Mouse (Mus musculus) CD4-positive helper T cell, adult 2 months (primary cell): ENCODE measurements around the gene Ddx42.
A peak's percentile ranks its signal among the peaks of the same experiment; 100 is the strongest.

Source experiments
- DNase-seq: peaks from one replicate; pipeline ENCODE4 v3.0.0-alpha.2; 2012; ENCODE audit warnings: low read depth, missing footprints, low spot score

Ddx42 gene

DNA sequence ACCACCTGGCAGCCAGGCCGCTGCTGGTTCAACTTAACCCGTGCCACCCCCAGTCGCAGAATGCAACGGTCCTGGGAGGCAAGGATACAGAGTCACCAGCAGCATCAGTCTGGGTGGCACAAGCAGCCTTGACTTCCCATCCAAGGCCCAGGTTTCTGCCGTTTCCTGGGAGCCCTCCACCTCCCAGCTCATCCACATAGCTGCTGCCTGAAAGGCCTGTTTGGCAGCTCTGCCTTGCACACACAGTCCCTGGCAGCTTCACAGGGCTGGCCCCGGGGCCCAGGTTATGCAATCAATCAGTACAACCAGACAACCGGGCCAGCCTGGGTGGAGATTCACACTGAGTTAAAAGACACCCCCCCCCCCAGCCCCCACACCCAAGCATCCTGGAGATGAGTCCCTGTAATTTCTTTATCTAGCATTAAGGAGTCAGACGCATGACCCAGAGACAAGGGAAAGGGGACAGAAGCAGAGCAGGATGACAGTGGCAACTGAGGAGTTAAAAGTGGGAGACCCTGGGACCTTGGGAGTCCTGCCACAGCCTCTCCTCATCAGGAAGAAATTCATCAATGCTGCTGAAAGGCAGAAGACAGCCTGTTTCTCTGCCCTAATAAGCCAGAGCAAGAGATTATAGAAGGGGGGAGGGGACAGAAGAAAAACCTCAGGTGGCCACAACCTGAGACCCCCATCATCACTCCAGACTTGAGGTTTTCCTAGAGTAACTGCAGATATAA lies 51.8 kb downstream of the Ddx42 start:
- no peak for DNase-seq

GRCm38 (mm10) chr11:106269060-106269431 lies 52.3 kb downstream of the Ddx42 start:
- peak; percentile 56 for DNase-seq

DNA sequence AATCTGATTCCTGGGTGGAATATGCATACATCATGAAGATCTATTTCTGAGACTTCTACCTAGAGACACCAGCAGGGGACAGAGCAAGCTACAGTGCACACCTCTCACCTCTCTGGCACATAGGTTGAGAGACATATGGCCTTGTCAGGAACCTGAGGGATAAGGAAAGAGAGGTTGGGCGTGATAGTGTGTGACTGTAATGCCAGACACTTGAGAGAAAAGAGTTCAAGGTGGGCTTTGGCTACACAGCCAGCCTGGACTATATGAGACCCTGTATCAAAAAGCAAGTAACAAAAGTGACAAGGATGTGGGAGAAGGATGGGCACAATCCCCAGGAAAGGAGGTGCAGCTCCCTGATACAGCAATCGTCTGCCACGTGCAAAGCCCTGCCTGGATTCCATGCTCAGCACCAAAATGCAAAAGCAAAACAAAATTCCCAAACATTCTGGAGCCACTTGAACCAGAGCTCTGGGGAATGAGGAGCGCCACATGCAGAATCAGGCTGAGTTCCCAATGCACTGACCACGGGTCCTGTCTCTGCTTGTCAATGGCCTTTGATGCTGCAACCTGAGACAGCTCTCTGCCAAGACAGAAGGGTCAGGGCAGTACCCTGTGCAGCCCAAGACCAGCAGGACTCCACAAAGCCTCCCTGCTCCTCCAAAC lies 54.5 kb downstream of the Ddx42 start:
- no peak for DNase-seq

DNA sequence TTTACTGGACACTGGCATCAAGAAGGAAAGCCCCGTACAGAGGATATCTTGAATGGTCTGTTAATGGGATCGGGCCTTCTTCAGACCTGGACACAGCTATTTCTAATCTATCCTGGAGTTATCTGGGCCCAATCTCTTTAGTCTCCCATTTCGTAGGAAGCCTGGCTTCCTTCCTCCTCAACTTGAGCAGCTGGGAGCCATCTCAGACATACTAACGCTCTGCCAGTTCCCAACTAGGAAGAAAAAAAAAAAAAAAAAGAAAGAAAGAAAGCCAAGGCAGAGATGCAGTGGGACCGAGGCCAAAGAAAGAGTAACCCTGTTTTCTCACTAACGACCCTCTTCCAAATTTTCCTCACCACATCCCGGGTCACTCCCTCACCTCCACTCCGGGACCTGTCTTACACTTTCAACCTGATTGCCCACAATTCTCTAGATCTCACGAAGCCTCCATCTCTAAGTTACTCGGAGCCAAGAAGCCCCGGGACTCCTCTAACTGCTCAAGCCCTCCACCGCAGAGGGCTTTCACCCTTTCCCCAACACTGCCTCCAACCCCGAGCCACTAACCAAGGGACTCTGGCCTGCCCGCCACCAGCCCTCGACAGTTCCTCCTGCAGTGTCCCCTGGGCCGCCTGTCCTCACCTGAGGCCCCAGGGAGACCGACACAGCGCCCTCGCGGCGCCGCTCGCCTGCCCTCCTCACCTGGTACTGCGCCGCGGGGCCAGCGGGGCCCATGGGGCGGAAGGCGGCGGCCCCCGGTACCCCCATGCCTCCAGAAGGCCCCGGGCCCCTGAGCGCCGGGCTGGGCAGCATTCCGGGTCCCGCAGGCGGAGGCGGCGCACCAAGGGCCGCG lies 55.3 kb downstream of the Ddx42 start:
- no peak for DNase-seq

DNA sequence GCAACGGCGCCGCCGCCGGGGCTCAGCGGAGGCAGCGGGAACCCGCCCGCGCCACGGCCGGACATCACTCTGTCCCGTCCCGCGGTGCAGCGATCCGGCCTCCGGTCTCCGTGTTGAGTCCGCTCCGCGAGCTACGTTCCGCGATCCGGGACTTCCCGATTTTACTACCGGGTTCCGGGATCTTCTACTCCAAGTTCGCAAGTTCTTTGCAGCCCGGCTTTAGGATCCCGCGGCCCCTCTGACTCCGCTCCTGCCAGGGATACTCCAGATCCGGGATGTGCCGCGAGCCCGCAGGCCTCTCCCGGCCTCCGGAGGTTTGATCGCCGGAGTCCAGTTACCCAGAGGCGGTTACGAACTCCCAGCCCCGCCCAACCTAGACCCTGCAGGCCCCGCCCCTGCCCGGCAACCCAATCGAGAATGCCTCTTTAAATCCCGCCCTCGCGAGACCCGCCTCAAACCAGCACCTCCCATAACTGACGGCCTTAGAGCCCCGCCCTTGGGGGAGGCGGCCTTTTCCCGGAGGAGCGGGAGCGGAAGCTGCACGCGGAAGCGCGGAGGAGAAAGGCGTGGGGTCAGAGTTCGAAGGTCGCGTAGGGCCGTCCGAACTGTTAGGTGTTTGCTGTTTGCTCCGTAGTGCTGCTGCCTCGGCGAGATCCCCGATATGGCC lies 56.1 kb downstream of the Ddx42 start, which contains the start of gene Smarcd2:
Gene Smarcd2, minus strand, starts transcription at position 329 of the 667 bp plus-strand sequence.
- peak; percentile 97 for DNase-seq

DNA sequence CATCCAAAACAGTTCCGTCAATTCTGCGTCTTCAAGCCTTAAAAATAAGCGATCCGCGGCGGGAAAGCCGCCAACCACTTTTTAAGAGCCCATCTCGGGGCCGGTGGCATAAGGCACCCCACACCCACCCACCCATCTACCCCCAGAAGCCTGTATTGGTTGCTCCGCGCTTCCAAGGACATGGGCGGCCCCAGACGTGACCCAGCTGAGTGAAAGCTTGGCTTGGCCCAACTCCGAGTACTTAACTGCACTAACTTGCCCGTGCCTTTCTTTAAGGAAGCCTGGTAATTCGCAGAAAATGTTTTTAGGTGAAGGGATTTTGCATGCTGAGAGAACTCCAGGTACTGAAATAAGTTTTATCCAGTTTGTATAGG lies 56.6 kb downstream of the Ddx42 start:
- DNase-seq, result no peak

GRCm38 (mm10) chr11:106273811-106274210 lies 57.1 kb downstream of the Ddx42 start:
- no peak for DNase-seq

DNA sequence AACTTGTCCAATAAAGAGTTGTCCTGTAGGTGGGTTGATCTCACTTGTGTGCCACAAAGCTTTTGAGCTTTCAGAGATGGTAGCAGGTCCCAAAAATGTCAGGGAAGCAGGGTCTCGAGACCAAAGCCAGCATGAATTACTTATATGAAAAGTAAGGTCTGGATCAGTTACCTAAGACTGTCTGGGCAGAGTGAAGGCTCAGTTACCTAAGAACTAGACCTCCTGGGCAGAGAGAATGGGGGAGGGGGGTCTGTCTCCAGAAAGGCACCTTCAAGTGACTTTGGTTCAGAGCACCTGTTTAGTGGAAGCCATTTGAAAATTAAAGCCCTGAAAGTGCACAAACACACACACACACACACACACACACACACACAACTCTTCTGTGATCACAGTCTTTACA lies 57.6 kb downstream of the Ddx42 start:
- DNase-seq, result no peak

GRCm38 (mm10) chr11:106274971-106275411 lies 58.3 kb downstream of the Ddx42 start:
- DNase-seq, result no peak

DNA sequence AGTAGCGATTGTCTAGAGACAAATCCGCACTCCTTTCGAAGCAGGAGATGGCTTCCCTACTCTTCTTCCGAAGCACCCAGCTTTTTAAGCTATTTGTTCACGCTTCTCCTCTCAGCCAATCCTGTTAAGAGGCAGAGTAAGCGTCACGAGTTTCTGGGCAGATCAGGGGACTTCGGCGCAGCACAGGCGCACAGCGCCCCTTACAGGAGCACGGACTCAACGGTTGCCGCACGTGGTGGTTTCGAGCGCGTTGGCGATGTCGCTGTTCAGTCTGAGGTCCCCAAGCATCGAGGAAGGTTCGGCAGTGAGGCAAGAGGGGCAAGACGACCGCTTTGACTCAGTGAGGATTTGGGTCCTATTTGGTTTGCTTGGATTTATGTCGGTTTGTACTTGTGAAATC lies 59.7 kb downstream of the Ddx42 start, which contains the start of gene Tcam1:
Gene Tcam1, plus strand, starts transcription at position 219 of the 400 bp plus-strand sequence.
- DNase-seq, result peak; percentile 95

GRCm38 (mm10) chr11:106282452-106282851 lies 65.7 kb downstream of the Ddx42 start:
- no peak for DNase-seq

- DNase-seq, result no peak
These were observed 66.6 kb downstream of the Ddx42 start for GRCm38 (mm10) chr11:106283371-106283770.

GRCm38 (mm10) chr11:106284126-106284525 lies 67.4 kb downstream of the Ddx42 start:
- no peak for DNase-seq

DNA sequence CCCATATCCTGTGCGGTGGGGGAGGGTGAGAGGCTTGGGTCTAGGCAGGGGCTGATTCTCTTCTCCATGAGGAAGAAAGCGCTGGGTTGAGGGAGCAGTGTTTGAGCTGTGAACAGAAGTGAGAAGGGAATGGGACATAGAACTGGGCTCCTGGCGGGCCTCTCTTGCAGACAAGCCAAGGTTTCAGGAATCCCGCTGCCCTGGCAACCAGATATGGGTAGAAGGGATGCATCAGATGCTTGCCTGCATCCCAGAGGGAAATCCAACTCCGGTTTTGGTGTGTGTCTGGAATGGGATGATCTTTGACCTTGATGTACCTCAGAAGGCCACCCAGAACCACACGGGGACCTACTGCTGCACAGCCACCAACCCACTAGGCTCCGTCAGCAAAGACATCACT lies 69.5 kb downstream of the Ddx42 start:
- no peak for DNase-seq

DNA sequence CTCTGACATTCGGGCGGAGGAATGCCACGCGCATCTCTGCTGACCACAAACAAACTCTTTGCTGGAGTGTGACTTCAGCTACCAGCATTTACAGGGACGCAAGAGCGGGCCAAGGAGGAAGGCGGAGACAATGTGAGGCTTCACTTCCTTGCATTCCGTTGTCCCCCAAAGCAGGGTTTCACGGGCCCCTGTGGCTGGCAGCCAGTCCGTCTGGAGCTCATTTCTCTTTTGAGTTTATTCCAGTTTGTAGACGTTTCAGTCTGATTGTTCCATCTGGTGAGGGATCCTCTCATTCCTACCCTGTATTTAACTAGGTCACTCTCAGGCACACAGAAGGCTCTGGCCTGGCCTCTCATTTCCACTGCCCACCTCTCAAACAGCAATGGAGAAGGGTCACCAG lies 70.3 kb downstream of the Ddx42 start:
- DNase-seq, result no peak

GRCm38 (mm10) chr11:106289369-106289768 lies 72.6 kb downstream of the Ddx42 start:
- no peak for DNase-seq

GRCm38 (mm10) chr11:106290376-106290775 lies 73.7 kb downstream of the Ddx42 start:
- no peak for DNase-seq

DNA sequence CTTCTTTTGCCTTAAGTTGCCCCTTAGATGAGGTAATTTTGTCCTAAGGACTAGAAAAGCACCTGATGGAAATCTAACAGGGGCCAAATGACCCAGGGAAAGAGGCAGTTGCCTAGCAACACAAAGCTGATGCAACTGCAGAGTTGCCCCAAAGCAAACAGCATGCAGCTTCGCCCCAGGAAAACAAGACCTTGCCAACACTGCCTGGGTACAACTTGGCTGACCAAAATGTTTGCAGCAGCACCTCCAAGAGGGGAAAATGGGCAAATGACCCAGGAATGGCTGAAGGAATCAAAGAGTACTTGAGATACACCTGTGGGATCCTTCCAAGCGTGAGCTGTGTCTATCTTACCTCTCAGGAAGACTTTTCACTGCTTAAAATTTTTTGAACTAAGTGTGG lies 75.1 kb downstream of the Ddx42 start:
- DNase-seq, result no peak
